Mouse (Mus musculus): ENCODE results near the gene Btbd35f1. TPM values are rescaled to one million over a fixed set of nuclear protein-coding genes. Genes with fewer than 3 reads are reported as not detected.
"Not testable (repeated sequence)": the region's sequence is repeated elsewhere in the genome, so short reads cannot be mapped to it uniquely, and the experiment has no call there.

Gene Btbd35f1
- polyA plus RNA-seq (2015; fragmentation: Nextera tagmentation; extraction: Ambion mirVana) = not detected in 2 replicates

DNA sequence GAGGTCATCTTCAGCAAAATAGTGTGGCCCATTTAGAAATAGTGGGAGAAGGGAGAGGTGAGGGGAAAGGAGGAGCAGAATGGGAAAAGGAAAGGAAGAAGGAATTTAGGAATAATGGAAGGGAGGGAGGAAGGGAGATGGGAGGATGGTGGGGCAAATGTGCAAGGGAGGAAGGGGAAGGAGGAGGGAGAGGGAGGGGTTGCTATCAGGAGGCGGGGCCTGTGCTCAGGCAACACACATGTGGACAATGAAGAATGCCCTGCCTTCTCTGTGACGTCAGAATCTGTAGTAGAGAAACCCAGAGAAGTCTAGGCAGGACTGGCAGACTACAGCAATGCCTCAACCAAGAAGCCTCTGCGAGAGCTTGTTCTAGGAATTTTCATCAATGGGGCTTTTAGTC, at the start of gene Btbd35f1:
Btbd35f1 (plus strand) TSS at position 301 of the 400 bp plus-strand sequence.
- not testable (repeated sequence) for H3K27me3 ChIP-seq (ENCODE audit: insufficient read depth, low read length); H3K36me3 ChIP-seq (ENCODE audit: insufficient read depth, low read length); H3K4me1 ChIP-seq (ENCODE audit: insufficient read depth, low read length); H3K9me3 ChIP-seq (ENCODE audit: low read length); H3K27ac ChIP-seq (ENCODE audit: low read length); H3K4me2 ChIP-seq (replicated peaks; ENCODE audit: low read depth, low read length); H3K9ac ChIP-seq (replicated peaks; ENCODE audit: low read length); H3K4me3 ChIP-seq (ENCODE audit: low read length); ATAC-seq (ENCODE audit: low FRiP score, low TSS enrichment)
- WGBS = no CpG with 5 or more reads among the region's 3 CpGs

DNA sequence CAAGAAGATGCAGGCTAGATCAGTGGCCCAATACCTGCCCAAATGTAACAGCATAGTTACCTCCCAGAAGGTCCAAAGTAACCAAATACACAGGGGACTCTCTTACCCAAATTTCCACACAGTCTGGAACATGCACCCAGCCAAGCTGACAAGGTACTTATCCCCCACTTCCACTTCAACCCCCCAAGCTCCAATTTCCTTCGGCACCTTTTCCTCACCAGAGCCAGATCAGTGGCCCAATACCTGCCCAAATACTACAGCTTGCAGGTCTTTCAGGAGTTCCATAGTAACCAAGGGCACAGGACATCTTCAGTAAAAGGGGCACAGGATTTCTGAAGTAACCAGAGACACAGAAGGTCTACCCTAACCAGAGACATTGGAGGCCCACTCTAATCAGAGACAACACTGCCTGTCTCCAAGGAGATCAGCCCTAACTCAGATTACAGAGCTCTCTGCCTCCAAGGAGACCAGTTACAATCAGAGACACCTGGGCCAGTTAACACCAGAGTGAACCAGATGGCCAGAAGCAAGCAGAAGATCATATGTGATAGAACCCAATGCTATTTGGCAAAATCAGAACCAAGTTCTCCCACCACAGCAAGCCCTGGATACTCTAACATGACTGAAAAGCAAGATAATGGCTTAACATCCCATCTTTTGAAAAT, 31.2 kb downstream of the Btbd35f1 start:
- 93% methylated on average over 1 of the region's 1 CpGs for WGBS
- not testable (repeated sequence) for H3K4me3 ChIP-seq (ENCODE audit: low read length); H3K27me3 ChIP-seq (ENCODE audit: insufficient read depth, low read length); H3K36me3 ChIP-seq (ENCODE audit: insufficient read depth, low read length); H3K27ac ChIP-seq (ENCODE audit: low read length); H3K9me3 ChIP-seq (ENCODE audit: low read length); H3K4me2 ChIP-seq (replicated peaks; ENCODE audit: low read depth, low read length); H3K9ac ChIP-seq (replicated peaks; ENCODE audit: low read length); H3K4me1 ChIP-seq (ENCODE audit: insufficient read depth, low read length); ATAC-seq (ENCODE audit: low FRiP score, low TSS enrichment)

DNA sequence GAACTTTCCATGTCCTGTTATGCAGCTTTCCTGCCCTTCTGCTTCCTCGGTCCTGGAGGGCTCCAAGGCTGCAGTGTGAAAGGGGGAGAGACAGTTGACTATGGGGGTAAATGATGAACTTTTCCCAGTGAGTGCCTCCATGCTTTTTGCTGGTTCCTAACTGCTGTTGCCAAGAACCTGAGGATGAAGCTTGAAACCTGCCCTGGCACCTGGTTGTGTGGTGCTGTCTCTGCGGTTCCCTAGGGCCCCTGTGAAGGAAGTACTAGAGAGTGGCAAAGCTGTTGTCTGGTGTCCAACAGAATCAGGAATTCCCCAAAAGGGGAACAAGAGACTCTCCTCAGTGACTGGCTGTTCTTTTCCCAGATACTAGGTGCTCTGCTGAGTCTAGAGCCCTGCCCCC, 41.2 kb downstream of the Btbd35f1 start:
- H3K27me3 ChIP-seq (ENCODE audit: insufficient read depth, low read length); H3K4me2 ChIP-seq (replicated peaks; ENCODE audit: low read depth, low read length); ATAC-seq (ENCODE audit: low FRiP score, low TSS enrichment); H3K36me3 ChIP-seq (ENCODE audit: insufficient read depth, low read length); H3K9me3 ChIP-seq (ENCODE audit: low read length); H3K27ac ChIP-seq (ENCODE audit: low read length); H3K4me3 ChIP-seq (ENCODE audit: low read length); H3K4me1 ChIP-seq (ENCODE audit: insufficient read depth, low read length); H3K9ac ChIP-seq (replicated peaks; ENCODE audit: low read length): not testable (repeated sequence)
- 81% methylated on average over 1 of the region's 2 CpGs for WGBS

DNA sequence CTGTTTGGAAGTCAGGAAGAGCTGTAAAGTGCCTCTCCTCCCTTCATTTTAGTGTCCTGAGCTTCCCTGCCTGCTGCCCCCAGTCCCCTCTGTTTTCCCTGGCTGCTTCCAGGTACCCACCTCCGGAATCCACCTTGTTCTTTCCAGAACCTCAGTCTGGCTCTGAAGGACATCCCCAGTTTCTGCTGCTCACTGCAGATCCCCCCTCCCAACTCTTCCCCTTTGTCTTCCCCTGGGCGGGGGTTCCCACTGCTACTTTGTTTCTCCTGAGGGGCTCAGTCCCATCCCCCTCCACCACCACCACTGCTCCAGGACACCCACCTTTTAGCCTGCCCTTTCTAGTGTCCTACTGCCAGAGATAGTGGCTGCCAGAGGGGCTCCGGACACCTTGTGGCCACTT, 41.6 kb downstream of the Btbd35f1 start:
- not testable (repeated sequence) for ATAC-seq (ENCODE audit: low FRiP score, low TSS enrichment); H3K27ac ChIP-seq (ENCODE audit: low read length); H3K36me3 ChIP-seq (ENCODE audit: insufficient read depth, low read length); H3K9ac ChIP-seq (replicated peaks; ENCODE audit: low read length); H3K9me3 ChIP-seq (ENCODE audit: low read length); H3K4me3 ChIP-seq (ENCODE audit: low read length); H3K4me1 ChIP-seq (ENCODE audit: insufficient read depth, low read length); H3K4me2 ChIP-seq (replicated peaks; ENCODE audit: low read depth, low read length); H3K27me3 ChIP-seq (ENCODE audit: insufficient read depth, low read length)
- 84% methylated on average over 3 of the region's 3 CpGs for WGBS

Other genes with a start within 250 kb of the Btbd35f1 start
- gene Gm5926, start 90.7 kb downstream of the Btbd35f1 start, polyA plus RNA-seq (2015; fragmentation: Nextera tagmentation; extraction: Ambion mirVana) = not detected in 2 replicates
- not detected in 2 replicates for gene Btbd35f21, start 166.1 kb downstream of the Btbd35f1 start, polyA plus RNA-seq (2015; fragmentation: Nextera tagmentation; extraction: Ambion mirVana)

Data from kidney, embryonic 16.5 days (tissue).